Mouse (Mus musculus) ES-E14 (cell line): Measurements from ENCODE around the gene Supt5.

ENCODE experiments used
- HCFC1 ChIP-seq: IDR thresholded peaks from 2 replicates; pipeline ENCODE4 v1.6.1; 2012; ENCODE audit warnings: low read length, inconsistent platforms, borderline replicate concordance; ENCODE audit not compliant: insufficient read depth
- MAFK ChIP-seq: IDR thresholded peaks from 2 replicates; pipeline ENCODE4 v1.6.1; 2014; ENCODE audit warnings: mild to moderate bottlenecking, low read depth, low read length, inconsistent platforms; ENCODE audit not compliant: insufficient read depth

GRCm38 (mm10) chr7:28378066-28378690, 39.6 kb upstream of the Supt5 start:
- TF ChIP-seq HCFC1: no peak
- TF ChIP-seq MAFK: no peak
